9 mouse cellular contexts compared by ENCODE assay signal in genomic region chr2:178454664-178455516, GRCm38 (mm10). TPM values are rescaled to one million over a fixed set of nuclear protein-coding genes. Genes with fewer than 3 reads are reported as not detected.
DNase-seq lines count a peak whose midpoint lies in the region; ATAC-seq and TF ChIP-seq lines count a peak whose summit lies in the region.
"Had no signal": no experiment of that assay in that cellular context is flagged by ENCODE, and none has a peak within 500 bp of the region (broad histone marks: within the 10 kb centered on the region; RNA-seq: fewer than 3 reads in every experiment).

No protein-coding gene starts in this region.

- H3K27me3 ChIP-seq in liver, embryonic 11.5 days (replicated peaks; ENCODE audit: control insufficient read depth, insufficient read depth, low read length), result no peaks in the 10 kb centered on the region
- H3K27me3 ChIP-seq in liver, postnatal 0 days (ENCODE audit: insufficient read depth, low read length), result no peaks in the 10 kb centered on the region
- H3K27me3 ChIP-seq in kidney, embryonic 15.5 days, result no peaks in the 10 kb centered on the region
- no peaks in the 10 kb centered on the region for H3K27me3 ChIP-seq in midbrain, embryonic 12.5 days
- H3K27me3 ChIP-seq: liver, embryonic 15.5 days had no signal

- DNase-seq in liver, embryonic 11.5 days (ENCODE audit: low spot score), result no peak
- no peak for DNase-seq in liver, postnatal 0 days
- peak; percentile 46 for DNase-seq in fibroblast of lung, adult 2 months (ENCODE audit: low read depth)
- DNase-seq in cerebellum, adult 18-20 months, result no peak
- DNase-seq in thymus, postnatal 4 days, result no peak

- no peak; the same call in 1 of the 2 replicates for ATAC-seq in liver, embryonic 11.5 days (replicated peaks; ENCODE audit: low FRiP score)
- no peak for ATAC-seq in liver, postnatal 0 days
- ATAC-seq in kidney, embryonic 15.5 days (replicated peaks; ENCODE audit: low FRiP score), result peak; percentile 90
- ATAC-seq in midbrain, embryonic 12.5 days (ENCODE audit: low FRiP score, low read depth), result peak; percentile 52; the same call in 1 of the 2 replicates
- ATAC-seq in CD4-positive, CD25-positive, alpha-beta regulatory T cell, adult 4 months, result no peak

- peak overlapping the region; percentile 52 for H3K27ac ChIP-seq in liver, embryonic 11.5 days (ENCODE audit: low read depth, low read length)
- no peak overlapping the region for H3K27ac ChIP-seq in liver, postnatal 0 days (ENCODE audit: low read depth)
- H3K27ac ChIP-seq in kidney, embryonic 15.5 days, result peak overlapping the region; percentile 88
- H3K27ac ChIP-seq in midbrain, embryonic 12.5 days (replicated peaks), result peak overlapping the region; percentile 56
- H3K27ac ChIP-seq: liver, embryonic 15.5 days had no signal

- TF ChIP-seq CTCF in liver, postnatal 0 days (IDR thresholded peaks at IDR 0.05; ENCODE audit: low read depth), result no peak

- no peaks in the 10 kb centered on the region for H3K36me3 ChIP-seq in liver, embryonic 11.5 days (ENCODE audit: control insufficient read depth, insufficient read depth, low read length)
- no peaks in the 10 kb centered on the region for H3K36me3 ChIP-seq in liver, postnatal 0 days (replicated peaks; ENCODE audit: insufficient read depth, low read length)
- H3K36me3 ChIP-seq in kidney, embryonic 15.5 days, result no peaks in the 10 kb centered on the region
- H3K36me3 ChIP-seq in midbrain, embryonic 12.5 days, result no peaks in the 10 kb centered on the region
- H3K36me3 ChIP-seq: liver, embryonic 15.5 days had no signal

- H3K9me3 ChIP-seq in liver, embryonic 11.5 days (ENCODE audit: control insufficient read depth, low read length), result no peaks in the 10 kb centered on the region
- no peaks in the 10 kb centered on the region for H3K9me3 ChIP-seq in liver, postnatal 0 days (ENCODE audit: low read length)
- no peaks in the 10 kb centered on the region for H3K9me3 ChIP-seq in kidney, embryonic 15.5 days (replicated peaks)
- H3K9me3 ChIP-seq in midbrain, embryonic 12.5 days, result no peaks in the 10 kb centered on the region
- H3K9me3 ChIP-seq: liver, embryonic 15.5 days had no signal

- H3K9ac ChIP-seq in liver, embryonic 11.5 days (ENCODE audit: low read depth, low read length), result no peak overlapping the region
- no peak overlapping the region for H3K9ac ChIP-seq in liver, postnatal 0 days (replicated peaks)
- H3K9ac ChIP-seq in kidney, embryonic 15.5 days, result no peak overlapping the region
- H3K9ac ChIP-seq in midbrain, embryonic 12.5 days (replicated peaks), result no peak overlapping the region
- H3K9ac ChIP-seq: liver, embryonic 15.5 days had no signal

- no peak overlapping the region for H3K4me3 ChIP-seq in liver, embryonic 11.5 days (ENCODE audit: low read depth, low read length)
- H3K4me3 ChIP-seq in liver, postnatal 0 days (ENCODE audit: low read depth, low read length), result no peak overlapping the region
- H3K4me3 ChIP-seq in kidney, embryonic 15.5 days (replicated peaks), result no peak overlapping the region
- H3K4me3 ChIP-seq in midbrain, embryonic 12.5 days, result no peak overlapping the region
- H3K4me3 ChIP-seq: liver, embryonic 15.5 days had no signal

- H3K4me2 ChIP-seq in liver, embryonic 11.5 days, result no peak overlapping the region
- no peak overlapping the region for H3K4me2 ChIP-seq in liver, postnatal 0 days (ENCODE audit: low read depth, low read length)
- peak overlapping the region; percentile 40 for H3K4me2 ChIP-seq in kidney, embryonic 15.5 days
- no peak overlapping the region for H3K4me2 ChIP-seq in midbrain, embryonic 12.5 days (replicated peaks)
- H3K4me2 ChIP-seq: liver, embryonic 15.5 days had no signal

- no peaks in the 10 kb centered on the region for H3K4me1 ChIP-seq in liver, embryonic 11.5 days (replicated peaks; ENCODE audit: control insufficient read depth, insufficient read depth, low read length)
- no peaks in the 10 kb centered on the region for H3K4me1 ChIP-seq in liver, postnatal 0 days (ENCODE audit: insufficient read depth)
- peaks cover 17% of the 10 kb centered on the region for H3K4me1 ChIP-seq in kidney, embryonic 15.5 days
- peaks cover 2% of the 10 kb centered on the region; the same call in 1 of the 2 replicates for H3K4me1 ChIP-seq in midbrain, embryonic 12.5 days
- H3K4me1 ChIP-seq: liver, embryonic 15.5 days had no signal

- 54% methylated on average over 17 of the region's 17 CpGs for WGBS in liver, embryonic 11.5 days
- 39% methylated on average over 17 of the region's 17 CpGs for WGBS in liver, postnatal 0 days (ENCODE audit: insufficient replicate concordance)
- 3% methylated on average over 17 of the region's 17 CpGs for WGBS in kidney, embryonic 15.5 days
- 53% methylated on average over 17 of the region's 17 CpGs for WGBS in midbrain, embryonic 12.5 days

- TF ChIP-seq EP300 in liver, postnatal 0 days (IDR thresholded peaks at IDR 0.05; ENCODE audit: low read depth), result no peak

RNA-seq across cellular contexts. Expression of gene Cdh26, which starts 24.6 kb away (rescaled TPM):
- polyA plus RNA-seq in liver, embryonic 11.5 days (2014; fragmentation: Nextera tagmentation; extraction: Ambion mirVana), result 0.08 TPM in 1 of 2 replicates, not detected in the other
- polyA plus RNA-seq in liver, postnatal 0 days (2015; fragmentation: Nextera tagmentation; extraction: Ambion mirVana), result 0.09 and 0.13 TPM in 2 replicates
- polyA plus RNA-seq in kidney, embryonic 15.5 days (2015; fragmentation: Nextera tagmentation; extraction: Ambion mirVana), result 0.70 and 1.2 TPM in 2 replicates
- 0.18 TPM in 1 of 2 replicates, not detected in the other for polyA plus RNA-seq in midbrain, embryonic 12.5 days (2016; fragmentation: Nextera tagmentation; extraction: Ambion mirVana)
- not detected for polyA plus RNA-seq in CD4-positive, CD25-positive, alpha-beta regulatory T cell, adult 4 months (2017; shearing (Covaris generic))

RNA-seq across cellular contexts. Expression of gene Fam217b, which starts 40.6 kb away (rescaled TPM):
- polyA plus RNA-seq in liver, embryonic 11.5 days (2014; fragmentation: Nextera tagmentation; extraction: Ambion mirVana), result 3.7 TPM in 2 replicates
- 0.82 and 1.3 TPM in 2 replicates for polyA plus RNA-seq in liver, postnatal 0 days (2015; fragmentation: Nextera tagmentation; extraction: Ambion mirVana)
- polyA plus RNA-seq in kidney, embryonic 15.5 days (2015; fragmentation: Nextera tagmentation; extraction: Ambion mirVana), result 4.1 and 5.5 TPM in 2 replicates
- 2.0 and 2.6 TPM in 2 replicates for polyA plus RNA-seq in midbrain, embryonic 12.5 days (2016; fragmentation: Nextera tagmentation; extraction: Ambion mirVana)
- under 1 TPM in 1 of 2 experiments, not detected in 1; 0.07 TPM for polyA plus RNA-seq in CD4-positive, CD25-positive, alpha-beta regulatory T cell, adult 4 months (2017; shearing (Covaris generic))

RNA-seq across cellular contexts. Expression of gene Ppp1r3d, which starts 40.6 kb away (rescaled TPM):
- 2.0 and 3.0 TPM in 2 replicates for polyA plus RNA-seq in liver, embryonic 11.5 days (2014; fragmentation: Nextera tagmentation; extraction: Ambion mirVana)
- 1.2 TPM in 2 replicates for polyA plus RNA-seq in liver, postnatal 0 days (2015; fragmentation: Nextera tagmentation; extraction: Ambion mirVana)
- polyA plus RNA-seq in kidney, embryonic 15.5 days (2015; fragmentation: Nextera tagmentation; extraction: Ambion mirVana), result 2.4 and 2.9 TPM in 2 replicates
- 1.3 and 1.4 TPM in 2 replicates for polyA plus RNA-seq in midbrain, embryonic 12.5 days (2016; fragmentation: Nextera tagmentation; extraction: Ambion mirVana)
- polyA plus RNA-seq in CD4-positive, CD25-positive, alpha-beta regulatory T cell, adult 4 months (2017; shearing (Covaris generic)), result not detected

RNA-seq across cellular contexts. Expression of gene Sycp2, which starts 47.4 kb away (rescaled TPM):
- 0.08 TPM in 1 of 2 replicates, not detected in the other for polyA plus RNA-seq in liver, embryonic 11.5 days (2014; fragmentation: Nextera tagmentation; extraction: Ambion mirVana)
- polyA plus RNA-seq in liver, postnatal 0 days (2015; fragmentation: Nextera tagmentation; extraction: Ambion mirVana), result 0.01 TPM in 1 of 2 replicates, not detected in the other
- 0.04 and 0.17 TPM in 2 replicates for polyA plus RNA-seq in kidney, embryonic 15.5 days (2015; fragmentation: Nextera tagmentation; extraction: Ambion mirVana)
- polyA plus RNA-seq in midbrain, embryonic 12.5 days (2016; fragmentation: Nextera tagmentation; extraction: Ambion mirVana), result 0.07 and 0.17 TPM in 2 replicates
- polyA plus RNA-seq in CD4-positive, CD25-positive, alpha-beta regulatory T cell, adult 4 months (2017; shearing (Covaris generic)), result not detected
- polyA plus RNA-seq: liver, embryonic 15.5 days had no signal

Comparison
In these comparisons a context has a peak if more than half of its experiments do, and no peak if none do; other contexts are left out.
1. ATAC-seq: peak in kidney, embryonic 15.5 days (single experiment) and midbrain, embryonic 12.5 days (single experiment); none in liver, embryonic 11.5 days (single experiment), liver, postnatal 0 days (single experiment) and CD4-positive, CD25-positive, alpha-beta regulatory T cell, adult 4 months (single experiment).